Comparison of ENCODE assay signal across 10 mouse cellular contexts in genomic region chr4:127988526-127989180, GRCm38 (mm10). TPM values are rescaled to one million over a fixed set of nuclear protein-coding genes. Genes with fewer than 3 reads are reported as not detected.
DNase-seq lines count a peak whose midpoint lies in the region; ATAC-seq and TF ChIP-seq lines count a peak whose summit lies in the region.
"Had no signal": no experiment of that assay in that cellular context is flagged by ENCODE, and none has a peak within 500 bp of the region (broad histone marks: within the 10 kb centered on the region; RNA-seq: fewer than 3 reads in every experiment).

No protein-coding gene starts in this region.

- H3K4me3 ChIP-seq in kidney, embryonic 14.5 days (ENCODE audit: low read length): peak overlapping the region; percentile 43
- H3K4me3 ChIP-seq in kidney, adult 2 months (ENCODE audit: insufficient read depth, low read depth, low read length): no peak overlapping the region
- H3K4me3 ChIP-seq in forebrain, embryonic 13.5 days: peak overlapping the region; percentile 67
- peak overlapping the region; percentile 58 for H3K4me3 ChIP-seq in midbrain, embryonic 11.5 days (ENCODE audit: low read depth, low read length)

- no peaks in the 10 kb centered on the region; the same call in 1 of the 2 replicates for H3K4me1 ChIP-seq in kidney, embryonic 14.5 days (ENCODE audit: control insufficient read depth, insufficient read depth, low read length)
- H3K4me1 ChIP-seq in kidney, adult 2 months (ENCODE audit: control insufficient read depth, insufficient read depth, low read length): no peaks in the 10 kb centered on the region
- peaks cover 46% of the 10 kb centered on the region for H3K4me1 ChIP-seq in forebrain, embryonic 13.5 days
- H3K4me1 ChIP-seq in midbrain, embryonic 11.5 days (ENCODE audit: control insufficient read depth, insufficient read depth, low read length): peaks cover 14% of the 10 kb centered on the region; the same call in 1 of the 2 replicates

- no peaks in the 10 kb centered on the region for H3K36me3 ChIP-seq in kidney, embryonic 14.5 days (ENCODE audit: control insufficient read depth, insufficient read depth, low read length)
- H3K36me3 ChIP-seq in kidney, adult 2 months (ENCODE audit: control insufficient read depth, insufficient read depth, low read length): no peaks in the 10 kb centered on the region
- no peaks in the 10 kb centered on the region for H3K36me3 ChIP-seq in forebrain, embryonic 13.5 days (ENCODE audit: poor library complexity, severe bottlenecking)
- no peaks in the 10 kb centered on the region for H3K36me3 ChIP-seq in midbrain, embryonic 11.5 days (ENCODE audit: control insufficient read depth, insufficient read depth, low read length)

- ATAC-seq in kidney, embryonic 14.5 days (ENCODE audit: low FRiP score, low TSS enrichment): no peak
- no peak for ATAC-seq in forebrain, embryonic 13.5 days
- ATAC-seq in midbrain, embryonic 11.5 days (ENCODE audit: low FRiP score): no peak; the same call in 1 of the 2 replicates

- no peaks in the 10 kb centered on the region for H3K9me3 ChIP-seq in kidney, embryonic 14.5 days (ENCODE audit: control insufficient read depth, low read length)
- no peaks in the 10 kb centered on the region for H3K9me3 ChIP-seq in forebrain, embryonic 13.5 days (replicated peaks)
- no peaks in the 10 kb centered on the region for H3K9me3 ChIP-seq in midbrain, embryonic 11.5 days (ENCODE audit: control insufficient read depth, low read length)

- H3K27me3 ChIP-seq in kidney, embryonic 14.5 days (ENCODE audit: control insufficient read depth, insufficient read depth, low read length): peaks cover 64% of the 10 kb centered on the region
- H3K27me3 ChIP-seq in kidney, adult 2 months (replicated peaks; ENCODE audit: control insufficient read depth, insufficient read depth, low read length): 0 out of 2 replicates have a peak, but pooled peaks cover 1% of the 10 kb centered on the region
- H3K27me3 ChIP-seq in forebrain, embryonic 13.5 days: peaks cover 57% of the 10 kb centered on the region
- peaks cover 44% of the 10 kb centered on the region for H3K27me3 ChIP-seq in midbrain, embryonic 11.5 days (ENCODE audit: control insufficient read depth, insufficient read depth, low read length)

- 1% methylated on average over 39 of the region's 39 CpGs for WGBS in kidney, embryonic 14.5 days
- WGBS in kidney, adult 2 months: 1% methylated on average over 39 of the region's 39 CpGs
- under 1% methylated on average over 38 of the region's 39 CpGs for WGBS in forebrain, embryonic 13.5 days
- under 1% methylated on average over 39 of the region's 39 CpGs for WGBS in midbrain, embryonic 11.5 days

- H3K4me2 ChIP-seq in kidney, embryonic 14.5 days (replicated peaks; ENCODE audit: low read depth, low read length): peak overlapping the region; percentile 81
- peak overlapping the region; percentile 82 for H3K4me2 ChIP-seq in forebrain, embryonic 13.5 days
- peak overlapping the region; percentile 84 for H3K4me2 ChIP-seq in midbrain, embryonic 11.5 days

- H3K27ac ChIP-seq in kidney, embryonic 14.5 days (ENCODE audit: low read depth, low read length): no peak overlapping the region
- no peak overlapping the region for H3K27ac ChIP-seq in kidney, adult 2 months (ENCODE audit: insufficient read depth, low read depth, low read length)
- H3K27ac ChIP-seq in forebrain, embryonic 13.5 days: no peak overlapping the region
- H3K27ac ChIP-seq in midbrain, embryonic 11.5 days (ENCODE audit: low read depth, low read length): no peak overlapping the region

- DNase-seq in kidney, adult 2 months: no peak
- DNase-seq in brain, adult 2 months (ENCODE audit: low read depth, low spot score): peak; percentile 24
- DNase-seq in midbrain, embryonic 11.5 days (ENCODE audit: low spot score, missing footprints): peak; percentile 91
- DNase-seq in spleen, postnatal 36 days (ENCODE audit: low spot score in 2 of 2): no peak
- no peak for DNase-seq in testis, postnatal 10 days (ENCODE audit: low spot score)
- no peak for DNase-seq in layer of hippocampus, postnatal 14 days (ENCODE audit: low spot score in 2 of 2)

- H3K9ac ChIP-seq in kidney, embryonic 14.5 days (ENCODE audit: low read depth, low read length): no peak overlapping the region
- H3K9ac ChIP-seq in forebrain, embryonic 13.5 days: peak overlapping the region; percentile 82
- H3K9ac ChIP-seq in midbrain, embryonic 11.5 days (ENCODE audit: low read length): peak overlapping the region; percentile 73

- no peak for TF ChIP-seq CTCF in kidney, adult 2 months (conservative IDR thresholded peaks at IDR 0.05; ENCODE audit: insufficient read depth, insufficient read length, low read depth, low read length)

- TF ChIP-seq POLR2A in kidney, adult 2 months (IDR thresholded peaks at IDR 0.05; ENCODE audit: low read depth, low read length): no peak

RNA-seq across cellular contexts. Expression of gene Csmd2, which starts 1.0 kb away (rescaled TPM):
- 0.01 and 0.14 TPM in 2 replicates for polyA plus RNA-seq in kidney, embryonic 14.5 days (2014; fragmentation: Nextera tagmentation; extraction: Ambion mirVana)
- polyA plus RNA-seq in kidney, adult 2 months (2012; rRNA removed): 0.03 TPM in 1 of 2 replicates, not detected in the other
- 4.5 and 5.1 TPM in 2 replicates for polyA plus RNA-seq in forebrain, embryonic 13.5 days (2015; fragmentation: Nextera tagmentation; extraction: Ambion mirVana)
- polyA plus RNA-seq in midbrain, embryonic 11.5 days (2014; fragmentation: Nextera tagmentation; extraction: Ambion mirVana): 1.6 and 1.8 TPM in 2 replicates
- 10 to 100 TPM; 39.8 to 44.0 TPM for total RNA-seq in layer of hippocampus, postnatal 14 days (2021)
- total RNA-seq: MEL had no signal

RNA-seq across cellular contexts. Expression of gene CK137956, which starts 17.9 kb away (rescaled TPM):
- not detected in 2 replicates for polyA plus RNA-seq in kidney, embryonic 14.5 days (2014; fragmentation: Nextera tagmentation; extraction: Ambion mirVana)
- 0.07 TPM in 1 of 2 replicates, not detected in the other for polyA plus RNA-seq in kidney, adult 2 months (2012; rRNA removed)
- 0.29 and 0.39 TPM in 2 replicates for polyA plus RNA-seq in forebrain, embryonic 13.5 days (2015; fragmentation: Nextera tagmentation; extraction: Ambion mirVana)
- polyA plus RNA-seq in midbrain, embryonic 11.5 days (2014; fragmentation: Nextera tagmentation; extraction: Ambion mirVana): 0.75 and 0.99 TPM in 2 replicates
- total RNA-seq in layer of hippocampus, postnatal 14 days (2021): 1 to 10 TPM; 1.3 TPM
- total RNA-seq: MEL had no signal
- polyA plus RNA-seq: small intestine, adult 2 months had no signal

Comparison
In these comparisons a context has a peak if more than half of its experiments do, and no peak if none do; other contexts are left out.
1. DNase-seq: peak in brain, adult 2 months (single experiment) and midbrain, embryonic 11.5 days (single experiment); none in kidney, adult 2 months (single experiment), spleen, postnatal 36 days (0 of 2), testis, postnatal 10 days (single experiment) and layer of hippocampus, postnatal 14 days (0 of 2).
2. Peak in every context shown above with its lines, with median percentiles within 50 percentile points of each other: H3K4me2 ChIP-seq.